Mouse (Mus musculus) ES-Bruce4 (cell line): ENCODE data around the gene Mcmbp.

Source experiments
- CTCF ChIP-seq: IDR thresholded peaks from one replicate; pipeline ENCODE4 v1.8.1; 2011; ENCODE audit warnings: low read depth, low read length
- EP300 ChIP-seq: IDR thresholded peaks from 2 replicates; pipeline ENCODE4 v1.6.1; 2011; ENCODE audit warnings: low read depth, low read length; ENCODE audit not compliant: insufficient read depth
- POLR2A ChIP-seq: IDR thresholded peaks from one replicate; pipeline ENCODE4 v1.8.1; 2011; ENCODE audit warnings: low read length; ENCODE audit not compliant: insufficient read depth

DNA sequence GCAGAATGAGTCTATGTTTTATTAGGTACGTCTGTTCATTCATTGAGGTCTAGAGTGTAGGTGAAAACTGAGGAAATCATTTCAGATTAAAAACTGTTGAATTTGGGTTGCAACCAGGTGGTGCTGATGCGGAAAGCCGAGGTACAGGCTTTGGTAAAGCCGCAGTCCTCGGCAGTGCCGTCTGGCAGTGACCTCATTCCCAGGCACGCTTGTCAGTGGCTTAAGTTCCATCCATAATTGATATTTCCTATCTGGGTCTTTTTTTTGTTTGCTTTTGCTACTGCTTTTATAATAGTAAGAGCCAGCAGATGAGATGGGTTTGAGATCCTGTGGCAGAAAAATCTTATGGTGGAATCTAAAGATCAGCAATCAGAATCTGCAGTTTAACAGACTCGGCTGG, 50.9 kb downstream of the Mcmbp start:
- TF ChIP-seq CTCF: no peak
- TF ChIP-seq POLR2A: no peak
- TF ChIP-seq EP300: no peak
